8 mouse cellular contexts compared by ENCODE assay signal in the genomic region with DNA sequence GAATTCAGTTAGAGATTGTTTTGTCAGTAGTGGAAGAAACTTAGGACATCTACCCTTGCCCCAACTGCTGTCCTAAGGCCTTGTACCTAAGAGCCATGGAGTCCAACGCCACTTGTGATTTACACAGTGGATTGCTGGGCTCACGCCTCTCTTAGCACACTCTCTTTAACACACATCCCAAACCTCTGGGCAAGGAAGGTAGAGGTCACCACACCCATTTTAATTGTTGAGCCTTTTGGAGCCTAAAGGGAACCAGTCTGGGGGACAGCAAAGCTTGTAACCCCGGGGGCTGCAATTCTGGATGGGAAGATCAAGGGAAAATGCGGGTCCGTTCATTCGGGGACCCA. TPM values are rescaled to one million over a fixed set of nuclear protein-coding genes. Genes with fewer than 3 reads are reported as not detected.
A peak's percentile ranks its signal among the peaks of the same experiment; 100 is the strongest.
DNase-seq lines count a peak whose midpoint lies in the region; ATAC-seq and TF ChIP-seq lines count a peak whose summit lies in the region.

No protein-coding gene starts in this region.

- no peaks in the 10 kb centered on the region for H3K9me3 ChIP-seq in heart, embryonic 12.5 days (replicated peaks)
- H3K9me3 ChIP-seq in MEL (replicated peaks; ENCODE audit: insufficient read depth, low read length) = no peaks in the 10 kb centered on the region
- H3K9me3 ChIP-seq in hindbrain, embryonic 11.5 days (ENCODE audit: control insufficient read depth, low read length) = no peaks in the 10 kb centered on the region
- H3K9me3 ChIP-seq in midbrain, embryonic 10.5 days (replicated peaks) = no peaks in the 10 kb centered on the region

- no peak for TF ChIP-seq POLR2A in MEL (IDR thresholded peaks at IDR 0.05; ENCODE audit: control insufficient read depth in 1 of 2, insufficient read depth in 1 of 2, low read depth in 1 of 2, low read length in 2 of 2, poor library complexity in 1 of 2)

- H3K79me2 ChIP-seq in MEL (ENCODE audit: control insufficient read depth, insufficient read depth, low read length, poor library complexity) = peaks cover 24% of the 10 kb centered on the region

- TF ChIP-seq EP300 in MEL (IDR thresholded peaks at IDR 0.05; ENCODE audit: low read depth in 1 of 2, low read length in 2 of 2) = 0 out of 4 replicates have a peak, but pooled peaks of 1 of the 2 experiments have one; percentile 12

- no peaks in the 10 kb centered on the region for H3K27me3 ChIP-seq in heart, embryonic 12.5 days (replicated peaks)
- H3K27me3 ChIP-seq in MEL (ENCODE audit: control insufficient read depth in 1 of 2, insufficient read depth in 2 of 2, low read length in 2 of 2) = no peaks in the 10 kb centered on the region
- no peaks in the 10 kb centered on the region for H3K27me3 ChIP-seq in hindbrain, embryonic 11.5 days (ENCODE audit: control insufficient read depth, insufficient read depth, low read length)
- H3K27me3 ChIP-seq in midbrain, embryonic 10.5 days (ENCODE audit: low read depth, poor library complexity, severe bottlenecking) = no peaks in the 10 kb centered on the region

- intact Hi-C loops in left cerebral cortex, postnatal 25 days (cut with DNase I) = no loop called here

- H3K4me1 ChIP-seq in heart, embryonic 12.5 days (replicated peaks) = peaks cover 9% of the 10 kb centered on the region
- H3K4me1 ChIP-seq in MEL (ENCODE audit: control insufficient read depth in 1 of 2, insufficient read depth in 2 of 2, low read length in 2 of 2) = peaks cover 0 to 12% of the 10 kb centered on the region in 2 experiments; a peak in 3 of 4 replicates
- no peaks in the 10 kb centered on the region for H3K4me1 ChIP-seq in hindbrain, embryonic 11.5 days (replicated peaks; ENCODE audit: control insufficient read depth, insufficient read depth, low read length)
- peaks cover 19% of the 10 kb centered on the region for H3K4me1 ChIP-seq in midbrain, embryonic 10.5 days

- H3K4me3 ChIP-seq in heart, embryonic 12.5 days = peak overlapping the region; percentile 87
- peak overlapping the region; percentile 69 to 71 for H3K4me3 ChIP-seq in MEL (ENCODE audit: control insufficient read depth in 1 of 2, insufficient read depth in 1 of 2, low read depth in 2 of 2, low read length in 2 of 2)
- H3K4me3 ChIP-seq in hindbrain, embryonic 11.5 days (ENCODE audit: low read depth, low read length) = peak overlapping the region; percentile 70
- H3K4me3 ChIP-seq in midbrain, embryonic 10.5 days = peak overlapping the region; percentile 87

- H3K36me3 ChIP-seq in heart, embryonic 12.5 days = peaks cover 19% of the 10 kb centered on the region
- peaks cover 10 to 16% of the 10 kb centered on the region in 2 experiments; a peak in 3 of 4 replicates for H3K36me3 ChIP-seq in MEL (ENCODE audit: control insufficient read depth in 1 of 2, insufficient read depth in 2 of 2, low read length in 2 of 2)
- H3K36me3 ChIP-seq in hindbrain, embryonic 11.5 days (ENCODE audit: control insufficient read depth, insufficient read depth, low read length) = peaks cover 3% of the 10 kb centered on the region; the same call in 1 of the 2 replicates
- peaks cover 33% of the 10 kb centered on the region for H3K36me3 ChIP-seq in midbrain, embryonic 10.5 days

- no peak for DNase-seq in heart, postnatal 4 days
- no peak for DNase-seq in MEL (ENCODE audit: low read depth, low spot score)
- DNase-seq in hindbrain, embryonic 11.5 days (ENCODE audit: low spot score) = no peak
- no peak for DNase-seq in midbrain, embryonic 10.5 days (ENCODE audit: low spot score)
- no peak for DNase-seq in urinary bladder, postnatal 14 days (ENCODE audit: low spot score)
- no peak for DNase-seq in left cerebral cortex, postnatal 25 days (ENCODE audit: low spot score in 2 of 2)
- no peak for DNase-seq in cerebellum, adult 8-10 months

- peak overlapping the region; percentile 78 for H3K9ac ChIP-seq in heart, embryonic 12.5 days
- H3K9ac ChIP-seq in MEL (ENCODE audit: control insufficient read depth, low read depth, low read length, poor library complexity, severe bottlenecking) = peak overlapping the region; percentile 76
- H3K9ac ChIP-seq in hindbrain, embryonic 11.5 days (ENCODE audit: low read depth, low read length) = peak overlapping the region; percentile 81

- no peak; the same call in 1 of the 2 replicates for ATAC-seq in heart, embryonic 12.5 days (ENCODE audit: insufficient number of reproducible peaks, low FRiP score)
- no peak; the same call in 1 of the 2 replicates for ATAC-seq in hindbrain, embryonic 11.5 days (ENCODE audit: low FRiP score)

- peak overlapping the region; percentile 72 for H3K27ac ChIP-seq in heart, embryonic 12.5 days (ENCODE audit: poor library complexity, severe bottlenecking)
- H3K27ac ChIP-seq in MEL (ENCODE audit: control insufficient read depth, low read depth, low read length) = peak overlapping the region; percentile 24
- peak overlapping the region; percentile 55; the same call in 1 of the 2 replicates for H3K27ac ChIP-seq in hindbrain, embryonic 11.5 days (ENCODE audit: low read depth, low read length)
- H3K27ac ChIP-seq in midbrain, embryonic 10.5 days (replicated peaks) = peak overlapping the region; percentile 93

- 31% methylated on average over 6 of the region's 6 CpGs for WGBS in heart, embryonic 12.5 days
- WGBS in hindbrain, embryonic 11.5 days = 35% methylated on average over 6 of the region's 6 CpGs
- WGBS in midbrain, embryonic 10.5 days = 22% methylated on average over 6 of the region's 6 CpGs

- H3K4me2 ChIP-seq in heart, embryonic 12.5 days = peak overlapping the region; percentile 75
- peak overlapping the region; percentile 69 for H3K4me2 ChIP-seq in hindbrain, embryonic 11.5 days (replicated peaks; ENCODE audit: low read depth, low read length)

- TF ChIP-seq CTCF in MEL (IDR thresholded peaks at IDR 0.05 in 2 of 3, conservative IDR thresholded peaks at IDR 0.05 in 1 of 3; ENCODE audit: control insufficient read depth in 1 of 3, insufficient read depth in 1 of 3, low read depth in 2 of 3, low read length in 3 of 3, poor library complexity in 1 of 3, severe bottlenecking in 1 of 3) = no peak

- no peak for TF ChIP-seq RAD21 in MEL (IDR thresholded peaks at IDR 0.05; ENCODE audit: low read depth, low read length)

TF ChIP-seq in MEL, 35 proteins besides CTCF, POLR2A, EP300 and RAD21:
- TF ChIP-seq USF1 (IDR thresholded peaks at IDR 0.05; ENCODE audit: low read depth, low read length) (no peak), UBTF (IDR thresholded peaks at IDR 0.05; ENCODE audit: borderline replicate concordance, insufficient read depth, low read depth, low read length) (no peak), POLR2AphosphoS2 (IDR thresholded peaks at IDR 0.05; ENCODE audit: low read length) (no peak), USF2 (IDR thresholded peaks at IDR 0.05; ENCODE audit: borderline replicate concordance in 1 of 2, insufficient read depth in 1 of 2, low read depth in 1 of 2, low read length in 2 of 2) (no peak), MAX (IDR thresholded peaks at IDR 0.05; ENCODE audit: low read length) (no peak), MYC (IDR thresholded peaks at IDR 0.05; ENCODE audit: low read depth, low read length) (no peak), RCOR1 (IDR thresholded peaks at IDR 0.05; ENCODE audit: low read depth, low read length) (no peak), JUND (IDR thresholded peaks at IDR 0.05; ENCODE audit: low read depth, low read length) (no peak), SIN3A (IDR thresholded peaks at IDR 0.05; ENCODE audit: low read length) (no peak), MXI1 (IDR thresholded peaks at IDR 0.05; ENCODE audit: low read depth, low read length) (no peak)

RNA-seq across cellular contexts. Expression of a gene that starts 0.4 kb away (rescaled TPM):
- polyA plus RNA-seq in heart, embryonic 12.5 days (2016; fragmentation: Nextera tagmentation; extraction: Ambion mirVana) = 88.1 and 90.2 TPM in 2 replicates
- 10 to 100 TPM; 55.6 to 59.6 TPM for total RNA-seq in heart, postnatal 4 days (2021)
- total RNA-seq in MEL (2012; rRNA removed) = 66.5 and 67.9 TPM in 2 replicates
- polyA plus RNA-seq in MEL (2012; ENCODE audit: insufficient read depth in 1 of 2, insufficient read length in 2 of 2, low read depth in 1 of 2, low replicate concordance in 2 of 2, missing spikeins in 1 of 2) = 10 to 100 TPM; 69.4 to 79.1 TPM
- polyA plus RNA-seq in hindbrain, embryonic 11.5 days (2014; fragmentation: Nextera tagmentation; extraction: Ambion mirVana) = 165 and 176 TPM in 2 replicates
- 164 and 175 TPM in 2 replicates for polyA plus RNA-seq in midbrain, embryonic 10.5 days (2016; fragmentation: Nextera tagmentation; extraction: Ambion mirVana)
- 10 to 100 TPM; 87.1 to 89.4 TPM for total RNA-seq in left cerebral cortex, postnatal 25 days (2021)

RNA-seq across cellular contexts. Expression of a gene that starts 53.7 kb away (rescaled TPM):
- polyA plus RNA-seq in heart, embryonic 12.5 days (2016; fragmentation: Nextera tagmentation; extraction: Ambion mirVana) = 12.0 and 12.7 TPM in 2 replicates
- total RNA-seq in heart, postnatal 4 days (2021) = 10 to 100 TPM; 20.2 to 25.1 TPM
- total RNA-seq in MEL (2012; rRNA removed) = 14.1 and 15.0 TPM in 2 replicates
- 10 to 100 TPM in 1 of 2 experiments, not detected in 1; 36.7 TPM for polyA plus RNA-seq in MEL (2012; ENCODE audit: insufficient read depth in 1 of 2, insufficient read length in 2 of 2, low read depth in 1 of 2, low replicate concordance in 2 of 2, missing spikeins in 1 of 2)
- 16.1 and 18.8 TPM in 2 replicates for polyA plus RNA-seq in hindbrain, embryonic 11.5 days (2014; fragmentation: Nextera tagmentation; extraction: Ambion mirVana)
- 19.1 and 19.6 TPM in 2 replicates for polyA plus RNA-seq in midbrain, embryonic 10.5 days (2016; fragmentation: Nextera tagmentation; extraction: Ambion mirVana)
- 10 to 100 TPM; 33.8 to 35.0 TPM for total RNA-seq in left cerebral cortex, postnatal 25 days (2021)

Comparison
In these comparisons a context has a peak if more than half of its experiments do, and no peak if none do; other contexts are left out.
1. H3K27ac ChIP-seq: peak in every context shown above with its lines; median percentile 93 in midbrain, embryonic 10.5 days; 72 in heart, embryonic 12.5 days; 55 in hindbrain, embryonic 11.5 days; 24 in MEL.